Mouse (Mus musculus) layer of hippocampus, adult 2 months (tissue): ENCODE results near the gene Crip1. TPM values are rescaled to one million over a fixed set of nuclear protein-coding genes. Genes with fewer than 3 reads are reported as not detected.

ENCODE experiments used
- DNase-seq, 2 experiments: peaks; one replicate each; pipeline ENCODE4 v3.0.0; 2022; ENCODE audit warnings: low spot score in 2 of 2
- H3K27ac ChIP-seq: fragments of 200-600 bp; 2 replicates; pipeline ENCODE4 v1.8.1; 2022
- H3K4me3 ChIP-seq: fragments of 200-600 bp; 2 replicates; pipeline ENCODE4 v1.8.1; 2022; ENCODE audit warnings: mild to moderate bottlenecking
- CTCF ChIP-seq: fragments of 200-600 bp; conservative IDR thresholded peaks from 2 replicates; pipeline ENCODE4 v1.8.1; 2022; ENCODE audit warnings: antibody characterized with exemption, mild to moderate bottlenecking, moderate library complexity
- total RNA-seq, 2 experiments: library from RNA; stranded (reverse); gene quantifications; 2 replicates each; pipeline ENCODE4 v1.2.3; 2021

The Crip1 gene
- total RNA-seq, 2 experiments from 2014 or later, result 11.9 to 12.9 TPM

DNA sequence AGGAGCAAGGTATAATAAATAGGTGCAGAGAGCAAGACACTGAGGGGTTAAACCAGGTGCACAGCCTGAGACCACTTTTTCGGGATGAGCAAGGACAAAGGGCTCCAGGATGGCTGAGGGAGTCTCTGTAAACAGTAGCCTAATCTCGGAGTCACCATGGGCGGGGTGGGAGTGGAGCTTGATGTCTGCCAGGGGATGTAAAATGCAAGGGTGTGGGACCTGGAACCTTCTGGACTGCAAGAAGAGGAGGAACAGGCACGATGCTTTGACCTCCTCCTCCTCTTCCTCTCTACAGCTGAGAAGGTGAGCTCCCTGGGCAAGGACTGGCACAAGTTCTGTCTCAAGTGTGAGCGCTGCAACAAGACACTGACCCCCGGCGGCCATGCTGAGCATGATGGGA, 3.0 kb upstream of the Crip1 start:
- DNase-seq, result no peak
- peak overlapping the region; percentile 88 for H3K27ac ChIP-seq
- no peak for TF ChIP-seq CTCF

DNA sequence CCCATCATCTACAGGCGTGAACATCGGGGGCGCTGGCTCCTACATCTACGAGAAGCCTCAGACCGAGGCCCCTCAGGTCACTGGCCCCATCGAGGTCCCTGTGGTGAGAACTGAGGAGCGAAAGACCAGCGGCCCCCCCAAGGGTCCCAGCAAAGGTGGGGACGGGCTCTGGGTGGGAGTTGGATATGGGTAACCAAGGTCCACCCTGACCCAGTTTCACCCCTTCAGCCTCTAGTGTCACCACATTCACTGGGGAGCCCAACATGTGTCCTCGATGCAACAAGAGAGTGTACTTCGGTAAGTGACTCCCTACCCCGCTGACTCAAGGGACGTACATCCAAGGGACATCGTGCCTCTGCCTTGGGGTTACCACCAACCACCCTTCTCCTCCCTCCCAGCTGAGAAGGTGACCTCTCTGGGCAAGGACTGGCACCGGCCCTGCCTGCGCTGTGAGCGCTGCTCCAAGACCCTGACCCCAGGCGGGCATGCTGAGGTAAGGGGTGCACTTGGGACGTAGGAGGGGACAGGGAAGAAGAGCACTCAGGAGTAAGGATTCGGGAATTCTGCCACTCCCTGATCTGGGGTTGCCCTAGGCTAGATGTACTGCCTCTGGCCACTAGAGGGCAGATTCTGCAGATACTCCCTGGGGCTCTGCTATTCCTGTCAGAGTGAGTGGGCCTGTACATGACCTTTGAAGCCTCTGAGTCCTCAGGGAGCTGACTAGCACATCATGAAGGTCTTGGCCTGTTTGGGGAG, 1.9 kb upstream of the Crip1 start:
- peak in 1 of 2 experiments; percentile 58 for DNase-seq

More for the DNA sequence above, 3.0 kb upstream of the Crip1 start:
- H3K4me3 ChIP-seq, result peak overlapping the region; percentile 74

DNA sequence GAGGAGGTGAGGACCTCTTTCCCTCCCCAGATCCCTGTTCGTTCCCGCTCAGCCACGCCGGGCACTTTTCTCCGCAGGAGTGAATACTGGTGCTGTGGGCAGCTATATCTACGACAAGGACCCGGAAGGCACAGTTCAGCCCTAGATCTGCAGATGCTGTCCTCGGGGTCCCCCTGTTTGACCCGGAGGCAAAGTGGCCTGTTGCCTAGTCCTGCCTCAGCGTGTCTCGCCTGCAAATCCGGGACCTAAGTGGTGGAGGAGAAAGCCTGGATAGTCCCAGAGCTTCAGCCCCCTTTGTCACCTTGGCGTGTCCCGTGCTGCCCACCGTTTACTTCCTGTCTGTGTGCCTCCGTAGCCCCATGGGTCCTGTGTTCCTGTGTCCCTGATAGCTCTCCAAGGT, 1.2 kb upstream of the Crip1 start:
- DNase-seq, result no peak
- no peak overlapping the region for H3K4me3 ChIP-seq
- H3K27ac ChIP-seq, result no peak overlapping the region
- no peak for TF ChIP-seq CTCF

More for the DNA sequence above, 1.9 kb upstream of the Crip1 start:
- H3K27ac ChIP-seq, result peak overlapping the region; percentile 88; the same call in 1 of the 2 replicates
- peak; percentile 92 for TF ChIP-seq CTCF
- no peak overlapping the region for H3K4me3 ChIP-seq

DNA sequence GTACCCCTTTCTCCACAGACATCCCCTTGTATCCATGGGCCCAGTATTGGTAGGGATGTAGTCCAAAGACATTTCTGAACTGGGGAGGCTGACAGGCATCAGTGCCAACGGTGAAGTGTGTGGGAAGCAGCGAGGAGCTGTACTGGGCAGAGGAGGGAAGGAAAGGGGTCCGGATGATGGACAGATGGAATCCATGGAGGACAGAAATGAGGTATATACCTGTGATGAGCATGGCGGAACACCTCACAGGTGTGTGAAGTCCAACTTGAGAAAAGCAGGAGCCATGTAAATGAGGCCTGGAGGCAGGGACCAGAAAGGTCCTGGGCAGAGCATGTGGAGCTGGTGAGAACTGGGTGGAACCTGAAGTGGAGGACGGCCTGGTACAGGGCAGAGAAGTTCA, 525 bp upstream of the Crip1 start:
- Histone ChIP-seq H3K4me3 (no peak overlapping the region), H3K27ac (no peak overlapping the region)
- TF ChIP-seq CTCF, result no peak
- DNase-seq, result no peak

DNA sequence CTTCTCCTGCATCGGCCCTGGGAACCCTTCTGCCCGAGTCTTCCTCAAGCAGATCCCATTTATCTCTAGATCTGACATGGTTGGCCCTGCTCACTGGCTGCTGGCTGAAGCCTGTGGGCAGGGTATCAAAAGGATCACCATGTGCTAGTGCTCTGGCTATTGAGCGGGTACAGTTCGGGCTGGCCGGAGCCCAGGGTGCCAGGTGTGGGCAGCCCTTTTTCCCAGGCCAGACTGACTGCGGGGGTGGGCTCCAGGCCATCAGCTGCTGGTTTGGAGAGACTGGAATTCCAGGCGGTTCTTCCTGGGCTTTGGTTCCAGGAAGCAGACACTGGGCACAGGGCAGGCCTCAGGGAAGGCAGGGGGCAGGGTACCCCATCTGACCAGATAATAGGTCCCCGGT, 1.4 kb downstream of the Crip1 start:
- H3K4me3 ChIP-seq, result no peak overlapping the region
- TF ChIP-seq CTCF, result no peak
- H3K27ac ChIP-seq, result peak overlapping the region; percentile 63
- no peak for DNase-seq

DNA sequence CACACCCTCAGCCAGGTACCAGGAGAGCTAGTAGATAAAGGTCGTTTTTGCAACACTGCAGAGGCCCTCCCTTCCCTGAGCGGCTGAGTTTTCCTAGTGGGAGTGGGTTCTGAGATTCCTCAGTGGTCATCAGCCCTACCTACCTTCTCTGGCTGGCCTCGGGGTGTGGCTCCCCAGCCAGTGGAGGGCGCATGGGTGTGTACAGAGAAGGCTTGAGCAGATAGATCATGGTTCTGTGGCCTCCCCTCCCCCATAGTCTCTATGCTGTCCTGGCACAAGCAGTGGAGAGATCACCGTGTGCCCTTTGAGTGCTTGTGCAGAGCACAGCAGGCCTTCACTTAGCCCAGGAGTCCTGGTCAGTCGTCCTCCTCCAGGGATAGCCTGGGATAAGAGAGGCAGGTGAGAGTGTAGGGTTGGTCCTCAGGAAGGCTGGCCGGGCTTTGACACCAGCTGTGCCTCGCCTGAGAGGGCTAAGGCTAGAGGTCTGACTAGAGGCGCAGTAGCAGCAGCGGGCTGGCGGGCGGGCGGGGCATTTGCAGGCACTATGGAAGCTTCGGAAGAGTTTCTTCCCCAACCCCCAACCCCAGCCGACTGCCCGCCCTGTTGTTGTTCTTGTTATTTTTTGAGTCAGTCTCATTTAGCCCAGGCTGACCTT, 2.4 kb downstream of the Crip1 start:
- no peak overlapping the region for H3K4me3 ChIP-seq
- peak; percentile 30 for TF ChIP-seq CTCF
- no peak overlapping the region for H3K27ac ChIP-seq
- no peak for DNase-seq

DNA sequence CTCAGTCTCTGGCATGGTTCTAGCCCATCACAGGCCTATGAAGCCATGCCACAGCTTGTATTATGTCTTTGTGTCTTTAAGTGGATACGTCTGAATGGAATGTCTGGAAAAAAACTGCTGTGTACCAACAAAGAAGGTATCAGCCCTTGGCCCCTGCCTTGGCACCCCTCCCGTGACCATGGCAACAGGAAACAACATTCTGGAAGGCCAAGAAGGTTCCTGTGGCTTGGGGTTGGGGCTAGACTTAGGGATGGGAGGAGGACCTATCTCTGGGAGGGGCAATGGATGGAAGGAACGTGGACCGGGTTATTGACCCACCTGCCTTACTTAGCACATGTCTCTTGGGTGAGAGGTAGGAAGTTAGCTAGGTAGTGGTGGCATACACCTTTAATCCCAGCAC, 3.2 kb downstream of the Crip1 start:
- no peak for DNase-seq
- no peak for TF ChIP-seq CTCF
- Histone ChIP-seq H3K27ac (no peak overlapping the region), H3K4me3 (no peak overlapping the region)

DNA sequence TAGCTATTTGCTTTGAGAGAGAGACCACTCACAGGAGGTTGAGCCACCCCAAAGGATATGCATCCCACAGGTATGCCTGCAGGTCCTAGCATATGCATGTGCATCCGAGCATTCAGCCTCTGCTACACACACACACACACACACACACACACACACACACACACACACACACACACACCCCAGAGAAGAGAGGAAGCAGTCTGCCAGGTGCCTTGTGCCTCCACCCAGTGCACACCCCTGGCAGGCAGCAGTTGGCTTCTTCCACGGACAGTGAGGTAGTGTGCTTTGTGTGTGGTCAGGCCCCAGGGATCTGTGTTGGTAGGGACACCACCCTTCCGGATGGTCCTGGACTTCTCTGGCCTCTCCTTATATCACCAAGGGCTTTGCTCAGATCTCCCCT, 3.8 kb downstream of the Crip1 start:
- no peak for TF ChIP-seq CTCF
- Histone ChIP-seq H3K4me3 (no peak overlapping the region), H3K27ac (no peak overlapping the region)
- no peak for DNase-seq

DNA sequence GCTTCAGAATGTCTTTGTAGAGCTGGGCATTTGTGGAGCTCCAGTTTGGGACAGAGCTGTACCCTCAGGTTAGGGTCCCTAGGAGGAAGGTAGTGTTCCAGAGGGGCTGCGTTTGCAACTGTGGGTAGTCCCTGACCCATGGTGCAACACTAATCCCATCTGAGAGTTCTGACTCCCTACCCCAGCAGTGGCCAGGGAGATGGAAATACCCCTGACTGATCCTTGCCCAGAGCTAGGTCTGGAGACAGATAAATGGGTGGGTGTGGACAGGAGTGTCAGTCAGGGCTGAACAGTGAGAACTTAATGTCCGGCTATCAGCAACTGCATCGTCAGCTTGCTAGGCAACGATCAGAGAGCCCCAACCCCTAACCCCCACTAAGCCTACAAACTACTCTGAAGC, 4.5 kb downstream of the Crip1 start:
- H3K4me3 ChIP-seq, result no peak overlapping the region

DNA sequence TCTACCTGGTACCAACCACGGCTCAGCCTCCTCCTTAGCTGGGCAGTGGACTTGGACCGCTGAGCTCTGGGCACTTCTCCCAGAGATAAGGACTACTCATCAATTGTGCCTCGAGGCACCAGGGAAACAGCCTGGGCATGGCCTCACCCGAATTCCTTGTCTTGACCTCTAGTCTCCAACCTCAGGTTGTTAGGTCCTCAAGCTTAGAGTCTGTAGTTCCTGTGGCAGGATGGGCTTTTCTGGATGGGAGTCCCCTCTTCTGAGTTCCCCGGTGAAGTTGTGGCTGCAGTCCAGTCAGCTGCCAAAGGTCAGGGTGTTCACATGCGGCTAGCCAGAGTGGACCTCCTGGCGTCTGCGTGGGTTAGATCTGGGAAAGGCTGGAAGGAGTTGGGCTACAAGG, 4.9 kb downstream of the Crip1 start:
- TF ChIP-seq CTCF, result no peak
- no peak overlapping the region; the same call in 1 of the 2 replicates for H3K4me3 ChIP-seq

More for the DNA sequence above, 4.5 kb downstream of the Crip1 start:
- no peak for DNase-seq
- no peak overlapping the region for H3K27ac ChIP-seq
- no peak for TF ChIP-seq CTCF

DNA sequence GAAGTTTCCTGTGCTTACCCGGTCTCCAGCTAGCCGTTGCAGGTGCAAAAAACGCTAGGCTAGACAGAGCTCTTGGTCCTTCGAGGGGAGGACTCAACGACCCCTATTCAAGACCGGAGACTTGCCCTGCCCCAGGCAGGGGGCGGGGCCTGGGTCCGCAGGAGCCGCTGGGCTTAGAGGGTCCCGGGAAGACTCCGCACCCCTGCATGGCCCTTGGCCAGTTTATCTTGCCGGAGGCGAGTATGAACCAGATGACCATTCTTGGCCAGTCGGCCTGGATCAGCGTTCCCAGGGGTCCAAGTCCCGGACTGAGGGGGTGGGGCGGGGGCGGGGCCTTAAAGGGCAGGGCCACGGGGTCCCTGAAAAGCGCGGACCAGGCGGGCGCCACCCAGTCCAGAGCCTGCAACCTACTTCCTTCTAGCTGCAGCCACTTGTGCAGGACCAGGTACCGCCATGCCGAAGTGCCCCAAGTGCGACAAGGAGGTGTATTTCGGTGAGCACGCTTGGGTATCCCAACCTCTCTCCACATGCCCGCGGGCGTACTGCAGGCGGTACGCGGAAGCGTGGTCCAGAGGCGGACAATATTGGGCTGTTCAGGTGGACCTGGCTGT, 5.7 kb downstream of the Crip1 start:
- TF ChIP-seq CTCF, result no peak
- no peak for DNase-seq
- H3K27ac ChIP-seq, result no peak overlapping the region

More for the DNA sequence above, 4.9 kb downstream of the Crip1 start:
- no peak overlapping the region for H3K27ac ChIP-seq
- DNase-seq, result no peak

DNA sequence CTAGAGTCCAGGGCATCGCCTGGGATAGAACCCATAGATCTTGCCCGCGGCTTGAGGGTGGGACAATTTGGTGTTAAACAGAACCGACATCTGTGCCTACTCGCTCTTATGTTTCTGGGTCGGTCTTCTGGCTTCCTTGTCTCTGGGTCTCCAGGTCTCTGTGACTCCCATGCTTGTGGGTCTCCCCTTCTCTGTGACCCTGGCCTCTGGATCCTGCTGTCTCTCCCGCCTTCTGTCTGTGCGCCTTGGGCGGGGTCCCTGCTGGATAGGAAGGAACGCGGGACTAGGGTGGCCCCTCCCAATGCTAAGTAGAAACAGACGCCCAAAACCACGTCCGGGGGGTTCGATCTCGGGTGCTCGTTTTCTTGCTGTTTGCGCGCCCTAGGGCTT, 6.2 kb downstream of the Crip1 start:
- Histone ChIP-seq H3K27ac (no peak overlapping the region), H3K4me3 (peak overlapping the region; percentile 50)
- DNase-seq, result no peak
- no peak for TF ChIP-seq CTCF

More for the DNA sequence above, 5.7 kb downstream of the Crip1 start:
- peak overlapping the region; percentile 50 for H3K4me3 ChIP-seq

DNA sequence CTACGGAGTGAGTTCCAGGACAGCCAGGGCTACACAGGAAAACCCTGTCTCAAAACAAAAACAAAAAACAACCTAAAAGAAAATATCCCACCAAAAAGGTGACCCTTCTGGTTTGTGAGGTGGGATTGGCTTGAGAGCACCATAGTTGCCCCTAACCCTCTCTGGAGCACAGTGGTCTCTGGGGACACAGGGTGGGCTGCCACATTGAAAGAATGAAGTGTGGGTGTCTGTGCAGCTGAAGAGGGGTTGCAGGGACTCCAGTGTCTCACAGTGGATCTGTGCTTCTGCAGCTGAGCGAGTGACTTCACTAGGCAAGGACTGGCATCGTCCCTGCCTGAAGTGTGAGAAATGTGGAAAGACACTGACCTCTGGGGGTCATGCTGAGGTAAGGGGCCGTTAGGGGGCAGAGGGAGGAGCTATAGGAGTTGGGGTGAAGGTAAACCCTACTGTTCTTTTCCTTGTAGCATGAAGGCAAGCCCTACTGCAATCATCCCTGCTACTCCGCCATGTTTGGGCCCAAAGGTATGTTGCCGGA, 6.9 kb downstream of the Crip1 start:
- Histone ChIP-seq H3K27ac (no peak overlapping the region), H3K4me3 (no peak overlapping the region)
- no peak for TF ChIP-seq CTCF
- no peak for DNase-seq

DNA sequence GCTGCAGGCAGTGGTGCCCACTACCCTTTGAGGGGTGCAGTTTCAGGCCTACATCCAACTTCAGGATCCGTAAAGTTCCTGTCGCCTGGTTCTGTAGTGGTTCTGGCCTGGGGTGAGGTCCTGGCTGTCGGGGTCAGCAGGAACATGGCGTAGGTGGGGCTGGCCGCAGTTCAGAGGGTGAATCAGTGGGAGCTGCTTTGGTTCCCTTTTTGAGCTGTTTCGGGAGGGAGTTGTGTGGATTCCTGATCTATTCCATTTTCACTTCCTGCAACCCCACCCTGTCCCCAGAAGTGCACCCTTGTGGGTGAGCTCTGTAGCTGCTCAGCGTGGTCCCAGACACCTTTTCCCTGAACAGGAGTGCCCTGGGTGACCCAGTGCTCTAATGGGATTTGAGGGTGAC, 7.9 kb downstream of the Crip1 start:
- TF ChIP-seq CTCF, result no peak
- DNase-seq, result no peak
- Histone ChIP-seq H3K4me3 (no peak overlapping the region), H3K27ac (no peak overlapping the region)
